Mouse (Mus musculus) ES-E14 (cell line): ENCODE data around the gene Olfr1099.

Source experiments
- CHD2 ChIP-seq: IDR thresholded peaks from 2 replicates; pipeline ENCODE4 v1.6.1; 2014; ENCODE audit warnings: mild to moderate bottlenecking, low read depth, low read length, inconsistent platforms
- MAFK ChIP-seq: IDR thresholded peaks from 2 replicates; pipeline ENCODE4 v1.6.1; 2014; ENCODE audit warnings: mild to moderate bottlenecking, low read depth, low read length, inconsistent platforms; ENCODE audit not compliant: insufficient read depth
- ZC3H11A ChIP-seq: IDR thresholded peaks from 2 replicates; pipeline ENCODE4 v1.6.1; 2012; ENCODE audit warnings: low read depth, mild to moderate bottlenecking, inconsistent platforms, low read length, borderline replicate concordance
- ZNF384 ChIP-seq: IDR thresholded peaks from 2 replicates; pipeline ENCODE4 v1.6.1; 2012; ENCODE audit warnings: low read depth, low read length, inconsistent platforms

- TF ChIP-seq ZNF384 = no peak
- TF ChIP-seq ZC3H11A = no peak
- no peak for TF ChIP-seq CHD2
- TF ChIP-seq MAFK = no peak
These were observed 37.6 kb upstream of the Olfr1099 start, which contains the start of gene Olfr1102 for GRCm38 (mm10) chr2:86998098-86998497.
